Mouse (Mus musculus) forebrain, embryonic 11.5 days (tissue): Measurements from ENCODE around the gene Stk38l. TPM values are rescaled to one million over a fixed set of nuclear protein-coding genes. Genes with fewer than 3 reads are reported as not detected.
A peak's percentile ranks its signal among the peaks of the same experiment; 100 is the strongest.

Experiments
- ATAC-seq: fragments of 200-750 bp; cut with Nextera tagmentation; replicated peaks from 2 replicates; pipeline ENCODE4 v1.8.0; 2017; ENCODE audit warnings: moderate TSS enrichment; ENCODE audit not compliant: low FRiP score
- DNase-seq: peaks from one replicate; pipeline ENCODE4 v3.0.0-alpha.2; 2017; ENCODE audit warnings: low spot score
- H3K27ac ChIP-seq: fragments of 300-500 bp; sonication (generic); 2 replicates; pipeline ENCODE4 v1.5.1; 2014; ENCODE audit warnings: low read depth, low read length
- H3K27me3 ChIP-seq: fragments of 300-500 bp; sonication (generic); 2 replicates; pipeline ENCODE4 v1.6.1; 2014; ENCODE audit warnings: mild to moderate bottlenecking, low read length, mixed read lengths; ENCODE audit not compliant: control insufficient read depth, insufficient read depth
- H3K36me3 ChIP-seq: fragments of 300-500 bp; sonication (generic); 2 replicates; pipeline ENCODE4 v1.6.1; 2014; ENCODE audit warnings: mild to moderate bottlenecking, low read length, moderate library complexity, mixed read lengths; ENCODE audit not compliant: control insufficient read depth, insufficient read depth
- H3K4me1 ChIP-seq: fragments of 300-500 bp; sonication (generic); replicated peaks from 2 replicates; pipeline ENCODE4 v1.6.1; 2014; ENCODE audit warnings: low read length, mixed read lengths; ENCODE audit not compliant: control insufficient read depth, insufficient read depth
- H3K4me2 ChIP-seq: fragments of 300-500 bp; sonication (generic); 2 replicates; pipeline ENCODE4 v1.6.1; 2014; ENCODE audit warnings: low read depth, mild to moderate bottlenecking, low read length, moderate library complexity, mixed read lengths; ENCODE audit not compliant: severe bottlenecking
- H3K4me3 ChIP-seq: fragments of 300-500 bp; sonication (generic); 2 replicates; pipeline ENCODE4 v1.5.1; 2014; ENCODE audit warnings: low read depth, low read length
- H3K9ac ChIP-seq: fragments of 300-500 bp; sonication (generic); 2 replicates; pipeline ENCODE4 v1.6.1; 2014; ENCODE audit warnings: low read length
- H3K9me3 ChIP-seq: fragments of 300-500 bp; sonication (generic); 2 replicates; pipeline ENCODE4 v1.6.1; 2016; ENCODE audit warnings: low read length, mixed read lengths; ENCODE audit not compliant: control insufficient read depth
- WGBS: fragments of 180-500 bp; shearing (Covaris S2); extraction: QIAGEN DNeasy Blood & Tissue Kit; methylation state at CpG from one replicate; pipeline ENCODE4 v1.1.7; 2014; 5-methylcytosine and 5-hydroxymethylcytosine counted together
- polyA plus RNA-seq: library from polyadenylated mRNA; unstranded; fragments of >200 nt; fragmentation: Nextera tagmentation; extraction: Ambion mirVana; gene quantifications from 2 replicates; pipeline ENCODE4 v1.2.1, GENCODE M21; 2014

Stk38l gene
- 17.7 and 19.0 TPM in 2 replicates for polyA plus RNA-seq

DNA sequence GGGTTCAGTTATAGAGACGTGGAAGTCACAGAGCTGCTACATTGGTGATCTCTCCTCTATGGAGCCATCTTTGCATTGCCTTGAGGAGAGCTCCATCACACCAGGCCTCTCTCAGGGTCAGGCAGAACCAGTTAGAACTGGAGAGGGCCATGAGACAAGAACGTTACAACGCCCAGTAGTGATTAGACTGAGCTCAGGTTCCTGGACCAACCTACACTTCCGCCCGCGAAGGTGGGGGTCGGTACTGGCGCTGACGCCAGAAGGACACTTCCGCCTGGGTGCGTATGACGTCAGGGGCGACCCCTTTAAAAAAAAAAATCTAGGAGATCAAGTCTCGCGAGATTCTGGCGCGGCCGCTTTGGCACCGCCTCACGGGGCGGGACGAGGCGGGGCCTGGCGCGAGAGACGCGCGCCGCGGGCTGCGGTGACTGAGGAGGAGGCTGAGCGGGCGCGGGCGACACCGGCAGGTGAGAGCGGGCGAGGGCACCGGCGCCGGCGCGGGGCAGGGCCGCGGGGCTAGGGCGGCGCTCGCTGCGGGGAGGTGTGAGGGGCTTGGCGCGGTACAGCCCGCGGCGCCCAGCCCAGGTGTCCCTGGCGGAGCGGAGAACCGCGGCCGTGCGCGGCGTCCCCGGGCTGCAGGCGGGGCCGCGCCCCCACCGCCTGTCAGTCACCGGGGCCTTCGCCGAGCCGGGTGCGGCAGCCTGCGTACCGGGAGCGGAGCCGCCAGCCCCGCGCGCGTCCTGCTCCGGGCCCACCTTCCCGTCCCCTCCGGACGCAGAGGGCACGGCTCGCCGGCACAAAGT is at the start of gene Stk38l:
Gene Stk38l, plus strand, starts transcription at position 415 of the 803 bp plus-strand sequence.
- Histone ChIP-seq H3K4me3 (peak within 1 kb of the TSS; percentile 77), H3K4me1 (no peaks in the 10 kb centered on the region), H3K4me2 (peak within 1 kb of the TSS; percentile 76), H3K27me3 (no peaks in the 10 kb centered on the region), H3K36me3 (no peaks in the 10 kb centered on the region), H3K27ac (peak within 1 kb of the TSS; percentile 43; the same call in 1 of the 2 replicates), H3K9ac (peak within 1 kb of the TSS; percentile 75), H3K9me3 (no peaks in the 10 kb centered on the region)
- ATAC-seq, result peak; percentile 97
- DNase-seq, result peak; percentile 97
- WGBS, result 3% methylated on average over 61 of the region's 87 CpGs

DNA sequence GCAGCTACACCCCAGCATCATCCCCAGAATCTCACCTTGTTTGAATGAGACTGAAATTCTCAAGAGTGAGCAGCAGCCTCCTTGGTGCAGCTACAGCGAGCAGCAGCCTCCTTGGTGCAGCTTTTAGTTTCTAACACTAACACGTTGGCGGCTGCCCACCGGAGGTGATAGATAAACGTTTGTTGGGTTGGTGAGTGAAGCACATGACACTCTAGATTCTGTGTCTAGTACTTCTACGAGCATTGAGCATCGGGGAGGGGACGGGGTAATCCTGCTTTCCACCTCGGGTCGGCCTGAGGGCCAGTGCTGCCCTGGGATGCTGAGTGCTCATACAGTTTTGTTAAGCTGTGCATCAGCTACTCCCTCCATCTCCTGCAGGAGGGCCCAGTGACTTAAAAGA is 47.9 kb upstream of the Stk38l start:
- DNase-seq (no peak), ATAC-seq (no peak)
- Histone ChIP-seq H3K36me3 (no peaks in the 10 kb centered on the region), H3K4me1 (no peaks in the 10 kb centered on the region), H3K9me3 (no peaks in the 10 kb centered on the region), H3K27ac (no peak overlapping the region), H3K27me3 (no peaks in the 10 kb centered on the region), H3K4me2 (no peak overlapping the region), H3K4me3 (no peak overlapping the region), H3K9ac (no peak overlapping the region)
- WGBS, result 81% methylated on average over 10 of the region's 10 CpGs

DNA sequence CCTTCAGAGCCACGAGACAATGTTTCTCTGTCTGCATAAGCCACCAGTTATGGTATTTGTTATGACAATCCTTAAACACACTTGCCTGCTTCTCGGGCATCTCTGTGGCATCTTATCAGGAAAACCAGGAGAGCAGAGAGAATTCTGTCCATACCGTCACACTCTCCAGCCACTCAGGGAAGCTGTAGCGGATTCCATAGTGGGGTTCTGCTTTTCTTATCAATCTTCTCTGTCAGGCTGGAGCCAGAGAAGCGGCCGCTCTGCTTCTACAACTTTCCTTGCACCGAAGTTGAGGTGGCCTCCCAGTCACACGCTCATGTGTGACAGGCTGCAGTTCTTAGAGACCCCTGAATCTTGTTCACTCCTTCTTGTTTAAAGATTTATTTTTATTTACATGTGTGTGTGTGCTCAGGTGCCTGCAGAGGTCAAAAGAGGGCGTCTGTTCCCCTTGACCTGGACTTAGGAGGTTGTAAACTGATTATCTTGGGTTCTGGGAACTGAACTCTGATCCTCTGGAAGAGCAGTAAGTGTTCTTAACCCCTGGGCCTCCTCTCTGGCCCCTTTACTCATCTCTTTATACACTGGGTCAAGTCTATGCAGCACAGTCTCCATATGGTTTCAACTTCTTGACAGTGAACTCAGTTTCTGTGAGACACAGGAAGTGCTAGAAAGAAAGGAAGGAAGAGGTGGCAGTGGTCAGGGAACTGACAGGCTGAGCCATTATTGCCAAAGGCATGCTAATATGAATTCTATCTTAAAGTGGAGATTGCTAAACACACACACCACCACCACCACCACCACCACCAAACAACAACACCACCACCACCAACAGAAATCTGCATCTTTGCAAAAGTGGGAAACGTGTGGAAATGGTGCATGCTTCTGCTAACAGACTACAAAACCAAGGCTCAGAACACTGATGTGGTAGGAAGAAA is 46.4 kb upstream of the Stk38l start:
- ATAC-seq (no peak), DNase-seq (no peak)
- H3K27ac ChIP-seq, result no peak overlapping the region
- WGBS, result 80% methylated on average over 10 of the region's 10 CpGs
- H3K27me3 ChIP-seq, result no peaks in the 10 kb centered on the region
- H3K9me3 ChIP-seq, result no peaks in the 10 kb centered on the region
- H3K4me1 ChIP-seq, result no peaks in the 10 kb centered on the region
- no peak overlapping the region for H3K4me3 ChIP-seq
- no peaks in the 10 kb centered on the region for H3K36me3 ChIP-seq
- no peak overlapping the region for H3K4me2 ChIP-seq
- no peak overlapping the region for H3K9ac ChIP-seq

DNA sequence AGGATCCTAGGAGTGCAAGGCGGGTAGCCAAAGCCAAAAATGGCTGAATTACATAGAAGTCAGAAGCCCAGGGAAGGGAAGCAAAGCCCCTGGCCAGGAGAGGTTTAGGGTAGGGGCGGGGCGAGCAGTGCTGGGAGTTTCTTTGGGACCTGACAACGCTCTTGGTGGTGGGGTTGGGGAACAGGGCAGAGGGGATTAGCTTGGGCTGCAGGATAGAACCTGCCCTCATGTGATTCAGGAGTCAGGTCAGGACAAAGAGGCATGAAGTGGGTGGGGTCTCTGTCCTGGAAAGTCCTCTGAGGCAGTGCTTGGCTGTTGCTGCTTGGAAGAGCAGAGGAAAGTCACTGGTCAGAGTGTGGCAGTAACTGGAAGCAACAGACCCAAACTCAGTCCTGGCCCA is 40.9 kb upstream of the Stk38l start:
- H3K9me3 ChIP-seq, result no peaks in the 10 kb centered on the region
- no peak overlapping the region for H3K4me2 ChIP-seq
- ATAC-seq, result no peak
- H3K4me3 ChIP-seq, result no peak overlapping the region
- H3K4me1 ChIP-seq, result no peaks in the 10 kb centered on the region
- H3K9ac ChIP-seq, result no peak overlapping the region
- no peaks in the 10 kb centered on the region for H3K36me3 ChIP-seq
- no peaks in the 10 kb centered on the region for H3K27me3 ChIP-seq
- no peak for DNase-seq
- WGBS, result 77% methylated on average over 4 of the region's 4 CpGs
- H3K27ac ChIP-seq, result no peak overlapping the region

DNA sequence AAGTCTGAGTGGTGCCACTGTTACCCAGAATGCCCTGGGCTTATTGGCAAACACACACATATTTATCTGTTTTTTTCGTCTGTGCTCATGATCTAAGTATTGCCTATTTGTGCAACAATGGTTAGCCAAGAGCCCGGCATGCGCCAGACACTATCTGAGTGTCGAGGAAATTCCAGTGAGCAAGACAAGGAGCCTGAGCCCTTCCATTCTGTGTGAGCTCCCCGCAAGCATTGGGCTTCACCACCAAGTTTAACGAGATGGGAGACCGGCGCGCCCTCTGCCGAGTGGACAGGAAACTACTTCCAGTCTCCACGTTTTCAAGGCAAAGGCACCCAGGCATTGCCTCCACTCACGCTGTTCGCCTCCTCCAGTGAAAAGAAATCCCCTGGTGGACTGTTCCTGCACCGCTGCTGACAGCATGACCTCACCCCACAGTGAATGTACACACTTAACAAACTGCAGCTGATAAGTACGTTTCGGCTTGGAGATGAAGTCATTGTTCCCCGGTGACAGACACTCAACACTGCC is 39.0 kb upstream of the Stk38l start:
- WGBS, result 85% methylated on average over 17 of the region's 17 CpGs
- H3K9ac ChIP-seq, result no peak overlapping the region
- no peak for ATAC-seq
- H3K4me2 ChIP-seq, result no peak overlapping the region
- no peaks in the 10 kb centered on the region for H3K9me3 ChIP-seq
- no peaks in the 10 kb centered on the region for H3K36me3 ChIP-seq
- H3K27me3 ChIP-seq, result no peaks in the 10 kb centered on the region
- no peaks in the 10 kb centered on the region for H3K4me1 ChIP-seq
- H3K27ac ChIP-seq, result no peak overlapping the region
- no peak overlapping the region for H3K4me3 ChIP-seq
- DNase-seq, result no peak

DNA sequence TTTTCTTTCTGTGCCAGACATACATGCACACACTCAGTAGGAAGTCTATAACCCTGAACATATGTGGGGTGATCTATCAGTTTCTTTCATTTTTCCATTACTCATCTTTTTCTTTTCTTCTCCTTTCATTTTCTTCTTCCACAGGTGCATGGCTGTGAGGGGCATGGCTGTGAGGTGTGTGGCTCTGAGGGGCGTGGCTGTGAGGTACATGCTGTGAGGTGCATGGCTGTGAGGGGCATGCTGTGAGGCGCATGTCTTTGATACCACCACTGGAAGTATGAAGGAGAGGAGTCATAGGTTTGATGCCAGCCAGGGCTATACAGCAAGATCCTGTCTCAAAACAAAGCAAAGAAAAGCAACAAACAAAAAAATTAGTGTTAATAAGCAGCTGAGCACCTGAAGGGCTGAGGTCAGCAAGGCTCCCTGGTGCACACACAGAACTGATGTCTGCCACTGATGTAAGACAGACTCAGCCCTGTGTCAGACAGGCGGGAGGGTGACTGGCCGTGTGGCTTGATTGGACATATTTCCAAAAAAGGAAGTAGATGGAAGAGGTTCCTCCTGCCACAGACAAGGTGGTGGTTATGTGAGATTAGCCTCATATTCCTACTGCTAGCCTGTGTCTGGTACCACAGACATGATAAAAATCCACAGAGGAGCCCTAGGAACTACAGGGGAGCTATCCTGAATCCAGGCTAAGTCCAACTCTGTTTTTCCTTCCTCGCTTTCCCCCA is 38.2 kb upstream of the Stk38l start:
- no peaks in the 10 kb centered on the region for H3K9me3 ChIP-seq
- no peaks in the 10 kb centered on the region for H3K36me3 ChIP-seq
- H3K4me2 ChIP-seq, result no peak overlapping the region
- H3K4me3 ChIP-seq, result no peak overlapping the region
- ATAC-seq (no peak), DNase-seq (no peak)
- H3K27ac ChIP-seq, result no peak overlapping the region
- H3K4me1 ChIP-seq, result no peaks in the 10 kb centered on the region
- 82% methylated on average over 5 of the region's 5 CpGs for WGBS
- H3K9ac ChIP-seq, result no peak overlapping the region
- no peaks in the 10 kb centered on the region for H3K27me3 ChIP-seq

DNA sequence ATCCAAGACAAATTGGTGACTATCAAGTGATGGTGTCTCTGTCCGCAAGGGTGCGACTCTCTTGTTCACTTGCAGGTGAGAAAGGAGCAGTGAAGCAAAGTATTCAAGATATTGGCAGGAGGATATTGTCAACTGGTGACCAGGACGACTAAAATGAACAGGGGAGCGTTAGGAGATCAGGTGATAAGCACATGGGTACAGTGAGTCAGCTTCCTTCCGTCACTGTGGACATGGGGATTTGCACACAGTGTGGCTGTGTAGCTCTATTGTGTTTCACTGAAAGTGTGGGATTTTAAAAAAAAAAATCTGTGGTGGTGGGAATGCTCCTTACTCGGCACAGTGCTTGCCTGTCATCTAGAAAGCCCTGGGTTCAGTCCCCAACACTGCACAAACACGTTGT is 36.8 kb upstream of the Stk38l start:
- no peak overlapping the region for H3K4me2 ChIP-seq
- no peak overlapping the region for H3K27ac ChIP-seq
- H3K36me3 ChIP-seq, result no peaks in the 10 kb centered on the region
- WGBS, result 88% methylated on average over 7 of the region's 7 CpGs
- no peak overlapping the region for H3K4me3 ChIP-seq
- H3K9me3 ChIP-seq, result no peaks in the 10 kb centered on the region
- DNase-seq, result no peak
- H3K9ac ChIP-seq, result no peak overlapping the region
- no peaks in the 10 kb centered on the region for H3K27me3 ChIP-seq
- no peak for ATAC-seq
- H3K4me1 ChIP-seq, result no peaks in the 10 kb centered on the region

DNA sequence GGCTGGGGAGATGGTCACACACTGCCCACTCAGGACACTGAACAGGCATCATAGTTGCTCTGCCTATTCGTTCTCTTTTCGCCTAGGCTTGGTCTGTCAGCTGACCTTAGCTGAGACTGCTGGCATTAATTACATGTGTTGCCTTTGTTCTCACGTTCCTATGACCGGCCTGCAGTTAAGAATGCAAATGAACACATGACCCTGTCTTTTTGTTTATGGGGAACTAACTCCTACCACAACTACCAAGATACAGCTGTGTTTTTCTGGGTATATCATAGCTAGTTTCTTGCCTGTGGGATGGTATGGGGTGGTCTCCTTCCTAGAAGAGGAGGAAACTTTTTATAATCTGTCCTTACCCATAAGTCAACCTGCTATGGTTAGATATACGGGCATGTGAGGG is 35.9 kb upstream of the Stk38l start:
- no peak overlapping the region for H3K4me3 ChIP-seq
- DNase-seq (no peak), ATAC-seq (no peak)
- H3K9ac ChIP-seq, result no peak overlapping the region
- no peaks in the 10 kb centered on the region for H3K36me3 ChIP-seq
- no peak overlapping the region for H3K4me2 ChIP-seq
- H3K4me1 ChIP-seq, result no peaks in the 10 kb centered on the region
- H3K27me3 ChIP-seq, result no peaks in the 10 kb centered on the region
- 79% methylated on average over 5 of the region's 5 CpGs for WGBS
- H3K9me3 ChIP-seq, result no peaks in the 10 kb centered on the region
- H3K27ac ChIP-seq, result no peak overlapping the region
